In the genomic region with DNA sequence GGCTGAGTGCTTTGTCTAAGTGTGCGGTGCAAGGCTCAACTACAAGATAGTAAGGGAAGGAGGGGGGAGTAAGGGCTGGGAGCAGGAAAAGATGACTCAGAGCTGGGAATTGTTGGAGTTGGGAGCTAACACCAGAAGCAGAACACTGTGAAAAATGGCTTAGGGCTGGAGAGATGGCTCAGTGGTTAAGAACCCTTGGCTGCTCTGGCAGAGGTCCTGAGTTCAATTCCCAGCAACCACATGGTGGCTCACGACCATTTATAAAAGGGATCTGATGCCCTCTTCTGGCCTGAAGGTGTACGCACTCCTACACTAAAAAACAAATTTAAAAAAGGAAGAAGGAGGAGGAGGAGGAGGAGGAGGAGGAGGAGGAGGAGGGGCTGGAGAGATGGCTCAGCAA, we compare ENCODE assay signal across 16 mouse cellular contexts. TPM values are rescaled to one million over a fixed set of nuclear protein-coding genes. Genes with fewer than 3 reads are reported as not detected.
A peak's percentile ranks its signal among the peaks of the same experiment; 100 is the strongest.
DNase-seq lines count a peak whose midpoint lies in the region; ATAC-seq and TF ChIP-seq lines count a peak whose summit lies in the region.
"Had no signal": no experiment of that assay in that cellular context is flagged by ENCODE, and none has a peak within 500 bp of the region (broad histone marks: within the 10 kb centered on the region; RNA-seq: fewer than 3 reads in every experiment).

No protein-coding gene starts in this region.

- H3K4me3 ChIP-seq in hindbrain, postnatal 0 days (ENCODE audit: low read length), result no peak overlapping the region
- no peak overlapping the region for H3K4me3 ChIP-seq in hindbrain, embryonic 16.5 days (ENCODE audit: low read length)
- peak overlapping the region; percentile 72 for H3K4me3 ChIP-seq in testis, adult 2 months (ENCODE audit: control insufficient read depth, low read depth, low read length)
- no peak overlapping the region for H3K4me3 ChIP-seq in embryonic fibroblast, embryonic 13.5 days (ENCODE audit: insufficient read depth, low read length)
- H3K4me3 ChIP-seq: embryonic facial prominence, embryonic 13.5 days; hindbrain, embryonic 13.5 days had no signal

- no peaks in the 10 kb centered on the region for H3K9me3 ChIP-seq in hindbrain, postnatal 0 days (ENCODE audit: low read length)
- no peaks in the 10 kb centered on the region for H3K9me3 ChIP-seq in hindbrain, embryonic 16.5 days (ENCODE audit: control insufficient read depth, low read length)
- H3K9me3 ChIP-seq: embryonic facial prominence, embryonic 13.5 days; hindbrain, embryonic 13.5 days had no signal

- TF ChIP-seq POLR2A in testis, adult 2 months (IDR thresholded peaks at IDR 0.05; ENCODE audit: control insufficient read depth, low read depth, low read length), result no peak
- no peak for TF ChIP-seq POLR2A in embryonic fibroblast, embryonic 13.5 days (IDR thresholded peaks at IDR 0.05; ENCODE audit: low read depth, low read length)

- DNase-seq in hindbrain, postnatal 0 days (ENCODE audit: low spot score), result no peak
- no peak for DNase-seq in testis, postnatal 14 days (ENCODE audit: low spot score)
- no peak for DNase-seq in urinary bladder, adult 18-20 months (ENCODE audit: low spot score in 2 of 2)
- DNase-seq in frontal cortex, postnatal 25 days (ENCODE audit: low spot score in 2 of 2), result no peak
- DNase-seq in layer of hippocampus, postnatal 14 days (ENCODE audit: low spot score in 2 of 2), result no peak
- DNase-seq: adrenal gland, postnatal 36 days; cerebellum, adult 2 months; layer of hippocampus, adult 9-11 months; thymus, adult 18-20 months had no signal

- H3K4me2 ChIP-seq in hindbrain, postnatal 0 days (ENCODE audit: low read depth, low read length), result no peak overlapping the region
- no peak overlapping the region for H3K4me2 ChIP-seq in hindbrain, embryonic 16.5 days (ENCODE audit: low read length)
- H3K4me2 ChIP-seq: embryonic facial prominence, embryonic 13.5 days; heart, embryonic 11.5 days; hindbrain, embryonic 13.5 days had no signal

- no peaks in the 10 kb centered on the region for H3K27me3 ChIP-seq in hindbrain, postnatal 0 days (ENCODE audit: insufficient read depth, low read length)
- H3K27me3 ChIP-seq in hindbrain, embryonic 16.5 days (replicated peaks; ENCODE audit: control insufficient read depth, insufficient read depth, low read length), result no peaks in the 10 kb centered on the region
- no peaks in the 10 kb centered on the region for H3K27me3 ChIP-seq in testis, adult 2 months (ENCODE audit: control insufficient read depth, insufficient read depth, low read length)
- H3K27me3 ChIP-seq: embryonic facial prominence, embryonic 13.5 days; hindbrain, embryonic 13.5 days had no signal

- no peak overlapping the region for H3K9ac ChIP-seq in hindbrain, postnatal 0 days (replicated peaks; ENCODE audit: low read length)
- H3K9ac ChIP-seq in hindbrain, embryonic 16.5 days (ENCODE audit: low read depth, low read length), result no peak overlapping the region
- H3K9ac ChIP-seq: embryonic facial prominence, embryonic 13.5 days; hindbrain, embryonic 13.5 days had no signal

- 70% methylated on average over 3 of the region's 3 CpGs for WGBS in hindbrain, postnatal 0 days
- WGBS in hindbrain, embryonic 16.5 days, result 37% methylated on average over 3 of the region's 3 CpGs

- H3K27ac ChIP-seq in hindbrain, postnatal 0 days, result no peak overlapping the region
- no peak overlapping the region for H3K27ac ChIP-seq in hindbrain, embryonic 16.5 days (ENCODE audit: low read depth, low read length)
- peak overlapping the region; percentile 5; the same call in 1 of the 2 replicates for H3K27ac ChIP-seq in testis, adult 2 months (ENCODE audit: control insufficient read depth, insufficient read depth, low read depth, low read length)
- peak overlapping the region; percentile 61 for H3K27ac ChIP-seq in embryonic fibroblast, embryonic 13.5 days (ENCODE audit: insufficient read depth, low read length)
- H3K27ac ChIP-seq: embryonic facial prominence, embryonic 13.5 days; hindbrain, embryonic 13.5 days; macrophage had no signal

- TF ChIP-seq CTCF in hindbrain, postnatal 0 days (IDR thresholded peaks at IDR 0.05; ENCODE audit: low read depth), result peak; percentile 23; the same call in 1 of the 2 replicates
- no peak for TF ChIP-seq CTCF in testis, adult 2 months (IDR thresholded peaks at IDR 0.05; ENCODE audit: control insufficient read depth, insufficient read depth, insufficient replicate concordance, low read depth, low read length)
- no peak for TF ChIP-seq CTCF in embryonic fibroblast, embryonic 13.5 days (IDR thresholded peaks at IDR 0.05; ENCODE audit: borderline replicate concordance, insufficient read depth, low read length)

- H3K36me3 ChIP-seq in hindbrain, postnatal 0 days (ENCODE audit: insufficient read depth, low read length), result no peaks in the 10 kb centered on the region
- no peaks in the 10 kb centered on the region for H3K36me3 ChIP-seq in hindbrain, embryonic 16.5 days (ENCODE audit: control insufficient read depth, insufficient read depth, low read length)
- no peaks in the 10 kb centered on the region for H3K36me3 ChIP-seq in testis, adult 2 months (ENCODE audit: control insufficient read depth, insufficient read depth, low read length)

- H3K4me1 ChIP-seq in hindbrain, postnatal 0 days (ENCODE audit: insufficient read depth, low read length), result peaks cover 13% of the 10 kb centered on the region
- H3K4me1 ChIP-seq in hindbrain, embryonic 16.5 days (ENCODE audit: control insufficient read depth, insufficient read depth, low read depth, low read length), result peaks cover 18% of the 10 kb centered on the region
- no peaks in the 10 kb centered on the region; the same call in 1 of the 2 replicates for H3K4me1 ChIP-seq in testis, adult 2 months (ENCODE audit: control insufficient read depth, insufficient read depth, low read length)
- no peaks in the 10 kb centered on the region; the same call in 1 of the 2 replicates for H3K4me1 ChIP-seq in embryonic fibroblast, embryonic 13.5 days (ENCODE audit: control insufficient read depth, insufficient read depth, low read length)

- ATAC-seq in hindbrain, postnatal 0 days, result no peak
- no peak for ATAC-seq in hindbrain, embryonic 16.5 days

RNA-seq across cellular contexts. Expression of gene Rcc1, which starts 6.7 kb away (rescaled TPM):
- 20.7 and 24.4 TPM in 2 replicates for total RNA-seq in hindbrain, postnatal 0 days (2014; rRNA removed)
- polyA plus RNA-seq in hindbrain, postnatal 0 days (2015; fragmentation: Nextera tagmentation; extraction: Ambion mirVana), result 28.8 and 29.7 TPM in 2 replicates
- 31.5 and 35.2 TPM in 2 replicates for polyA plus RNA-seq in hindbrain, embryonic 16.5 days (2015; fragmentation: Nextera tagmentation; extraction: Ambion mirVana)
- polyA plus RNA-seq in testis, adult 2 months (2012; rRNA removed), result 179 and 185 TPM in 2 replicates
- polyA plus RNA-seq in embryonic fibroblast, embryonic 13.5 days (2011; ENCODE audit: insufficient read length, low read depth, missing spikeins), result 33.6 and 34.4 TPM in 2 replicates
- 10 to 100 TPM; 12.5 to 13.0 TPM for total RNA-seq in layer of hippocampus, postnatal 14 days (2021)

RNA-seq across cellular contexts. Expression of gene Trnau1ap, which starts 17.3 kb away (rescaled TPM):
- total RNA-seq in hindbrain, postnatal 0 days (2014; rRNA removed), result 53.2 and 79.3 TPM in 2 replicates
- polyA plus RNA-seq in hindbrain, postnatal 0 days (2015; fragmentation: Nextera tagmentation; extraction: Ambion mirVana), result 56.6 and 62.6 TPM in 2 replicates
- polyA plus RNA-seq in hindbrain, embryonic 16.5 days (2015; fragmentation: Nextera tagmentation; extraction: Ambion mirVana), result 75.2 and 77.9 TPM in 2 replicates
- polyA plus RNA-seq in testis, adult 2 months (2012; rRNA removed), result 5.1 and 6.0 TPM in 2 replicates
- 29.6 and 33.5 TPM in 2 replicates for polyA plus RNA-seq in embryonic fibroblast, embryonic 13.5 days (2011; ENCODE audit: insufficient read length, low read depth, missing spikeins)
- total RNA-seq in layer of hippocampus, postnatal 14 days (2021), result 10 to 100 TPM; 19.3 to 22.3 TPM

RNA-seq across cellular contexts. Expression of gene Rab42, which starts 43.5 kb away (rescaled TPM):
- 4.9 and 5.4 TPM in 2 replicates for total RNA-seq in hindbrain, postnatal 0 days (2014; rRNA removed)
- 5.1 and 5.9 TPM in 2 replicates for polyA plus RNA-seq in hindbrain, postnatal 0 days (2015; fragmentation: Nextera tagmentation; extraction: Ambion mirVana)
- polyA plus RNA-seq in hindbrain, embryonic 16.5 days (2015; fragmentation: Nextera tagmentation; extraction: Ambion mirVana), result 3.9 and 4.8 TPM in 2 replicates
- 24.9 and 31.4 TPM in 2 replicates for polyA plus RNA-seq in testis, adult 2 months (2012; rRNA removed)
- 0.67 TPM in 1 of 2 replicates, not detected in the other for polyA plus RNA-seq in embryonic fibroblast, embryonic 13.5 days (2011; ENCODE audit: insufficient read length, low read depth, missing spikeins)
- 1 to 10 TPM in 1 of 2 experiments, under 1 TPM in 1; 0.72 to 1.5 TPM for total RNA-seq in layer of hippocampus, postnatal 14 days (2021)

Comparison
In these comparisons a context has a peak if more than half of its experiments do, and no peak if none do; other contexts are left out.
1. H3K27ac ChIP-seq: peak in testis, adult 2 months (single experiment) and embryonic fibroblast, embryonic 13.5 days (single experiment); none in hindbrain, postnatal 0 days (single experiment) and hindbrain, embryonic 16.5 days (single experiment).